Mouse (Mus musculus): ENCODE measurements around the gene Srrm3. TPM values are rescaled to one million over a fixed set of nuclear protein-coding genes. Genes with fewer than 3 reads are reported as not detected.

The Srrm3 gene
- total RNA-seq (2023) = 0.38 TPM in 1 of 4 replicates, not detected in the others

GRCm38 (mm10) chr5:135806555-135807262 lies at the start of gene Srrm3:
TSS of gene Srrm3 (plus strand) at chr5:135806890.

GRCm38 (mm10) chr5:135777796-135778470 lies 28.8 kb upstream of the Srrm3 start, which contains the start of gene Styxl1:
TSS of gene Styxl1 (minus strand) at chr5:135778385.

GRCm38 (mm10) chr5:135778471-135779445 lies 27.9 kb upstream of the Srrm3 start, which contains the start of gene Mdh2:
TSS of gene Mdh2 (plus strand) at chr5:135778480.

GRCm38 (mm10) chr5:135887675-135888102 lies 81.0 kb downstream of the Srrm3 start, which contains the start of gene Hspb1:
TSS of gene Hspb1 (plus strand) at chr5:135887919.

Other genes with a start within 250 kb of the Srrm3 start
- gene Ccl26, start 243.3 kb upstream of the Srrm3 start, total RNA-seq (2023) = not detected in 4 replicates
- 0.45 TPM in 1 of 4 replicates, not detected in the others for gene Ccl24, start 233.8 kb upstream of the Srrm3 start, total RNA-seq (2023)
- gene Rhbdd2, start 174.3 kb upstream of the Srrm3 start, total RNA-seq (2023) = 16.1 to 23.2 TPM (median 20.5 TPM) in 4 replicates
- gene Por, start 136.9 kb upstream of the Srrm3 start, total RNA-seq (2023) = 38.2 to 47.9 TPM (median 42.2 TPM) in 4 replicates
- 7.9 to 14.5 TPM (median 12.3 TPM) in 4 replicates for gene Tmem120a, start 62.4 kb upstream of the Srrm3 start, total RNA-seq (2023)
- 1.2 TPM in 1 of 4 replicates, not detected in the others for gene Styxl1, start 28.5 kb upstream of the Srrm3 start, total RNA-seq (2023)
- gene Mdh2, start 28.4 kb upstream of the Srrm3 start, total RNA-seq (2023) = 143 to 159 TPM (median 155 TPM) in 4 replicates
- gene Hspb1, start 81.0 kb downstream of the Srrm3 start, total RNA-seq (2023) = 3.1 to 8.8 TPM (median 5.6 TPM) in 4 replicates
- gene Ywhag, start 127.7 kb downstream of the Srrm3 start, total RNA-seq (2023) = 79.7 to 98.2 TPM (median 86.5 TPM) in 4 replicates
- 0.51 to 2.4 TPM (median 1.3 TPM) in 4 replicates for gene Ssc4d, start 167.6 kb downstream of the Srrm3 start, total RNA-seq (2023)
- not detected in 4 replicates for gene Zp3, start 173.2 kb downstream of the Srrm3 start, total RNA-seq (2023)
- 31.2 to 37.8 TPM (median 33.0 TPM) in 4 replicates for gene Dtx2, start 187.9 kb downstream of the Srrm3 start, total RNA-seq (2023)
- gene Upk3b, start 231.6 kb downstream of the Srrm3 start, total RNA-seq (2023) = 0.54 to 1.0 TPM (median 0.61 TPM) in 4 replicates
- not detected in 4 replicates for gene Upk3bl, start 247.6 kb downstream of the Srrm3 start, total RNA-seq (2023)

Data from B cell, adult 62 days (primary cell).